Mouse (Mus musculus) NIH3T3 (cell line): Measurements from ENCODE around the gene Tceanc.
"Not testable (repeated sequence)": the region's sequence is repeated elsewhere in the genome, so short reads cannot be mapped to it uniquely, and the experiment has no call there.

ENCODE experiments used
- DNase-seq: peaks from one replicate; pipeline ENCODE4 v3.0.0-alpha.2; 2012; ENCODE audit warnings: low read depth

Gene Tceanc

GRCm38 (mm10) chrX:166518345-166518744, at the start of gene Tceanc:
Gene Tceanc (minus strand): TSS chrX:166518567.
- peak; percentile 34 for DNase-seq

GRCm38 (mm10) chrX:166565983-166566382, 47.6 kb upstream of the Tceanc start:
- no peak for DNase-seq

DNA sequence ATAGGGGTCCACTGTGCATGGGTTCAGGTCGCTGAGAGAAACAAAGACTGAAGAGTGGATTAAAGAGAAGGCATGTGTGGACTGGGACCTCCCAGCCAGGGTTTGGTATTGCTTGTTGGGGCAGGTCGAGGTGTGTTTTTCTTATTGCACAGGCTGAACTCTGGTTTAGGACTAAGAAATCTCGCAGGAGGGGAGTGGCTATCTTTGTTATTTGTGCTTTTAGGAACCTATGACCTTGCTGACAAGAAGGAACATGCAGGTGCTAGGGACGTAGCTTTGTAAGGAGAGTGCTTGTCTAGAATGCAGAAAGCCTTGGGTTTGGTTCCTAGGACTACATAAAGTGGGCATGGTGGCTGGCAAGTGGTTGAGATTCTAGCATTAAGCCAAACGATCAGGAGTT, 47.0 kb upstream of the Tceanc start:
- DNase-seq, result no peak

DNA sequence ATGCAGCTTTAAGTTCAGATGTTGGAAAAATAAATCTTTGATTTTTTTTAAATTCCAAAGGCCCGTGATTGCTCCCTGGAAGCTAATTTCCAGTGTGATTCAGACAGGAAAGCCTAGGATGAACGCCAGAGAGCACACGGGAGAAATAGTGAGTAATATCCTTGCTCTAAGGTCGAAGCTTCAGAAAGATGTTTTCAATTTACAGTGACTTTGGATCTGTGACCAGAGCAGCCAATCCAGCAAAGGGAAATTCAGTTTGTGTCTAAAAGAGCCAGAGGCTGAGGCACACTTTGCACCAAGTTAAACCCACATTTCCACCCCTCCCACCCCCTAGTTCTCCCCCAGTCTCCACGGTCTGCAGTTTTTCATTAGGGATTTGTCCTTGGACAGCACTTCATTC, 46.5 kb upstream of the Tceanc start:
- peak; percentile 80 for DNase-seq

DNA sequence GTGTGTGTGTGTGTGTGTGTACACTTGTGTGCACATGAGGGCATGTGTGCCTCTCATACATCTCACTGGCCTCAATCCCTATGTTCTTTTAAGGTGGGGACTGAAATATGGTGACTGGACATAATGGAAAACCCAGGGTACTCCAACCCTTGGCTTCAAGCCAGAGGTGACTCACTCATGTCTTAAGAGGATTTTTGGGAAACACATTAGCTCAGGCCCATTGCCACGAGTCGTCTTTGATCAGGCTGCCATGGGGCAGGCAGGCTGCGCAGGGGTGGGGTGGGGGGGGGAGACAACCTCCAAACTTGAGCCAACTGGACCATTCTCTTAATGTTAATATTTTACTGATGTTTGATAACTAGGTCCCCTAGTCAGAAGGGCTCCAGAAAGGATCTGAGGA, 41.0 kb upstream of the Tceanc start:
- DNase-seq, result peak; percentile 86

DNA sequence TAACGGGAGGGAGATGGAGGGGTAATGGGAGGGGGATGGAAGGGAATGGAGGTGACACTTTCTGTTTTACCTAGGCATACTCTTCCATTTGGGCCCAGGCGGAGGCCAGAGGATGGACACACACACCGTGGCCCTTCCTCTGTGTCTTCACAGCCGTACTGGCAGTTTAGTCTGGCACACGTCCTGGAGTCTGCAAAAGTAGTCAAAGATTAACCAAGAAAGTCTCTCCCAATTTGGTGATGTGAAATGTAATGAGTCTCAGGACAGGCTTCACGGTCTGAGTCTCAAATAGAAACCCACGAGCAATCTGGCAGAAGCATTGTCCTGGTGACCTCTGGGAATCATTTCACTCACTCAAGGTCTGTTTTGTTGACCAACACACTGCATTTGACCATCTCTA, 34.0 kb upstream of the Tceanc start:
- DNase-seq, result no peak

- DNase-seq, result no peak
These were observed 28.1 kb upstream of the Tceanc start for GRCm38 (mm10) chrX:166546495-166546894.

GRCm38 (mm10) chrX:166535138-166535537, 16.8 kb upstream of the Tceanc start:
- DNase-seq, result no peak

- no peak for DNase-seq
These were observed 15.1 kb upstream of the Tceanc start for GRCm38 (mm10) chrX:166533432-166533831.

DNA sequence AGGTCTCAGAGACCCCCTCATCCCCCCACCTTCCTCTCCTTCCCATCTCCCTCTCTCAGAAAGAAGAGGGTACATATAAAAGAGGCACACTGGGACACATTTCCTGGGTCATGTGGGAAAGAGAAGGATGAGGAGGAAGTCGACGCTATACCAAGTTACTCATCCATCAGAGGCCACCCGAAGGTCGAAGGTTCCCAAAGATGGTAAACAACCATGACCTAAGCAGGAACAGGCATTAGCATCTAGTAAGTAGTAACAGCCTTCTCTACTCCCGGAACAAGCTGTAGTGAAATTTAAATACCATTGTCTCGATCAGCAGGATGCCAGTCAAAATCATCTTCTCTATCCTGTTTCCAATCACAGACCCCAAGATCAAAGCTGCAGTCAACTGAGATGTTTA, 13.3 kb upstream of the Tceanc start:
- no peak for DNase-seq

- no peak for DNase-seq
These were observed 9.8 kb upstream of the Tceanc start for GRCm38 (mm10) chrX:166528126-166528525.

GRCm38 (mm10) chrX:166525637-166526315, 7.4 kb upstream of the Tceanc start:
- DNase-seq, result no peak

DNA sequence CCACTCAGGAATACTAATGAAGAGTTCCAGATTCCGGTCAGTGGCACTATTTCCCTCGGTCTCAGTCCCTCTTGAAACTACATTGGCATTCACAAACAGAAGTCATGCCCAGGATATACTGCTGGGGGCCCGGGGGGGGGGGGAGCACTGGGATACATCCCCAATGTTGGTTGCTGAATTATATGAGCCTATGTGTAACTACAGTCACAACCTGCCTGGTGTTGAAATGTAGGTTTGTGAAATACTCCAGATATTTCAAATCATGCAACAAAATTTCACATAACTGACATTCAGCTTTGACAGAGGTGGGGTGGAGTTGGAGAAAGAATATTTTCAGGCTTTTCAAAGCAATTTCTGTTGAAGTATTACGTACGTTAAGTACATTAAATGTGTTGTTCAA, 2.4 kb upstream of the Tceanc start:
- DNase-seq, result no peak

DNA sequence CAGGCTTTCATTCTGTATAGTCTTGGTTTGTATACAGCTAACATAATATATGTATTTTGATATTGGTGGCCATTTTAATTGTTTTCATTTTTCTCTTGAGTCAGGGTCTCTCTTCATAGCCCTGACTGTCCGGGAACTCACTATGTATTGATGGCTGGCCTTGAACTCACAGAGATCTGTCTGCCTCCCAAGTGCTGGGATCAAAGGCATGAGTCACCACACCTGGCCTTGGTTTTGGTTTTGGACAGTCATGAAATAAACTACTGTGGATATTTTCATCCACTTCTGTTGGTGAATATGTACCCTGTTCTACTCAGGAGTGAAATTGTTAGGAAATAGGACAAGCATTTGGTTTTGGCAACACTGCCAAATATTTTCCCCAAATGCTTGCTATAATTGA, 1.7 kb downstream of the Tceanc start:
- no peak for DNase-seq

- no peak for DNase-seq
These were observed 2.4 kb downstream of the Tceanc start for GRCm38 (mm10) chrX:166515923-166516322.

DNA sequence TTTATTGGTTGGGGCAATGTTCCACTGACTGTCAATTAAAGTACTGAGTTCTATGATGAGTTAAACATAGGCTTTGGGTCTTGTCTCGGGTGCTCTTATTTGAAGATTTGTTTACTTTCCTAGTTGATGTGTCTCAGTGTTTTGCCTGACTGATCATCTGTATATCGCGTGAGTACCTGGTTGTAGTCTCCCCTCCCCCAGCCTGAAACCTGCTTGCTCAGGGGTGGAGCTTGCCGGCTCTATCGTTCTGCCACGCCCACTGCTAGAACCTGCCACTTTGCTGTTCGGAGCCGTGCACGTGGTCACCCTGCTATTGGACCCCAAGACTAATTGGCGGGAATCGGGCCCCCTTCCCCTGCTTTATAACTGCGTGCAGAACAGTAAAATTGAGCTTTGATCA, 4.3 kb downstream of the Tceanc start:
- DNase-seq, result not testable (repeated sequence)

DNA sequence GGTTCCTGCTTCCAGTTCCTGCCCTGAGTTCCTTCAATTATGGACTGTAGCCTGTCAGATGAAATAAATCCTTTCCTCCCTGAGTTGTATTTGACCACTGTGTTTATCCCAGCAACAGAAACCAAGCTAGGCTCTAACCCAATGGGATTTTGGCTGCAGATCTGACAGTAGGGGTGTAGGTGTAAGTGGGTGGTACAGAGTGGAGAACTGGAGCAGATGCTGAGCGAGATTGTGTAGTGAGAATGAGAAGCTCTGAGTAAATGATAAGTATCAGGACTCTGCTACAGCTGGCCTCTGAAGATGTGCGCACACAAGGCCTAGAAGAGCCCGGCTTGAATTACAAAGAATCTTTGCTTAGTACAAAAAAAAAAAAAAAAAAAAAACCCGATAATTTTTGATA, 6.3 kb downstream of the Tceanc start:
- no peak for DNase-seq

DNA sequence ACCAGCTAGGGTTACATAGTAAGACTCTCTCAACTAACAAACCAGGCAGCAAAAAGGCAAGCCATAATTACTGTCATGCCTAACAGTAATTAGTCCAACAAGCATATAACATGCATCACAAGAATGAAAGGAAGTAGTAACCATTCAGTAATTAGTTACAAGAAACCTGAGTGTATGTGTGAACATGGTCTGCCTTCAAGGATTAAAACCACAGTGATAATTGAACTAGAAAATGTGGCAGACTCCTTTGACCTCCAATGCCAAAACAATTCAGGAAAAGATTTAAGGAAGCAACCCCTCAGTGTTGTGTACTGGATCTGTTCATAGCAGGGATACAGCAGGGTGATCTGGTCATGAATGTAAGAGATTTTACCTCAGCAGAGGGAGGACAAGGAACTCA, 7.3 kb downstream of the Tceanc start:
- DNase-seq, result no peak

GRCm38 (mm10) chrX:166509761-166510738, 8.3 kb downstream of the Tceanc start:
- peak; percentile 97 for DNase-seq

- peak; percentile 86 for DNase-seq
These were observed 13.9 kb downstream of the Tceanc start for GRCm38 (mm10) chrX:166504421-166504820.

DNA sequence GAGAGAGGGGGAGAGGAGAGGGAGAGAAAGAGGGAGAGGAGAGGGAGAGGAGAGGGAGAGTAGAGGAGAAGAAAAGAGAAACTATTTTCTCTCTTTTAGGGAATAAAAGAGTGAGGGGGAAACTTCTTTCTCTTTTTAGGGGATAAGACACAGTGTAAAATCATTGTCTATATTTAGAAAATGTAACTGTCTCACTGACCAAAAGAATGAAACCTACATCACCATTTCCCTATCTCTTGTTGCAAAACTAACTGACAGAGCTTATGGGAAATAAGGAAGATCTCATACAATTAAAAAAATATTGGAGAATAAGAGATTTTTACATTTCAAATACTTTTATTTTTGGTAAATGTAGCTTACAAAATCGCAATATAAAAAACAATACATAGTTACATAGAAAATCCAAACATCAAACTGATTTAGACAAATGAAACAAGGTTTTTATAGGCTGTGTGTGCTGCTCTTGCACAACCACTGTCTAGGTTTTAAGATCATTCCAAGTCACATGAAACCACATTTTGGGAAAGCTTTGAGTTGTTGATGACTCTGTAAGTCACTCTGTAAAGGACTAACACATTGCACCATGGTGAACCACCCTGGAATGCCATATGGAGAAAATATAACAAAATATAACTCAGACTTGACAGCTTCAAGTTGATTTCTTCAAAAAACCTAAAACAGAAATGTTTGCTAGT, 18.7 kb downstream of the Tceanc start:
- DNase-seq, result peak; percentile 69

- no peak for DNase-seq
These were observed 20.6 kb downstream of the Tceanc start for GRCm38 (mm10) chrX:166497771-166498170.

GRCm38 (mm10) chrX:166495052-166495451, 23.3 kb downstream of the Tceanc start:
- no peak for DNase-seq
